Mouse (Mus musculus): ENCODE data around the gene Pip5kl1.

Gene Pip5kl1

GRCm38 (mm10) chr2:32547964-32548739, 26.4 kb upstream of the Pip5kl1 start:
- no peak for DNase-seq (ENCODE audit: low spot score in 2 of 2)

- no peak for DNase-seq (ENCODE audit: low spot score in 2 of 2)
Measured at GRCm38 (mm10) chr2:32549171-32549570, 25.4 kb upstream of the Pip5kl1 start.

- DNase-seq (ENCODE audit: low spot score in 2 of 2), result peak; percentile 43 to 52
Measured at GRCm38 (mm10) chr2:32549764-32550163, 24.8 kb upstream of the Pip5kl1 start.

- DNase-seq (ENCODE audit: low spot score in 2 of 2), result no peak
Measured at GRCm38 (mm10) chr2:32551236-32551635, 23.4 kb upstream of the Pip5kl1 start.

- no peak for DNase-seq (ENCODE audit: low spot score in 2 of 2)
Measured at GRCm38 (mm10) chr2:32553592-32554148, 20.9 kb upstream of the Pip5kl1 start.

GRCm38 (mm10) chr2:32555484-32555883, 19.1 kb upstream of the Pip5kl1 start:
- no peak for DNase-seq (ENCODE audit: low spot score in 2 of 2)

- no peak for DNase-seq (ENCODE audit: low spot score in 2 of 2)
Measured at GRCm38 (mm10) chr2:32556019-32556418, 18.6 kb upstream of the Pip5kl1 start.

GRCm38 (mm10) chr2:32559570-32559969, 15.0 kb upstream of the Pip5kl1 start:
- DNase-seq (ENCODE audit: low spot score in 2 of 2), result peak; percentile 64 to 79

GRCm38 (mm10) chr2:32566536-32567063, 8.0 kb upstream of the Pip5kl1 start:
- DNase-seq (ENCODE audit: low spot score in 2 of 2), result peak; percentile 62 to 76

- DNase-seq (ENCODE audit: low spot score in 2 of 2), result no peak
Measured at GRCm38 (mm10) chr2:32568149-32568548, 6.4 kb upstream of the Pip5kl1 start.

- no peak for DNase-seq (ENCODE audit: low spot score in 2 of 2)
Measured at GRCm38 (mm10) chr2:32568941-32569340, 5.7 kb upstream of the Pip5kl1 start.

GRCm38 (mm10) chr2:32570698-32571494, 3.7 kb upstream of the Pip5kl1 start, which contains the start of gene Dpm2:
TSS of gene Dpm2 (plus strand) at chr2:32570858.
- DNase-seq (ENCODE audit: low spot score in 2 of 2), result peak; percentile 95 to 97

GRCm38 (mm10) chr2:32572196-32572595, 2.4 kb upstream of the Pip5kl1 start:
- DNase-seq (ENCODE audit: low spot score in 2 of 2), result no peak

- DNase-seq (ENCODE audit: low spot score in 2 of 2), result peak; percentile 83 to 84
Measured at GRCm38 (mm10) chr2:32574901-32575585, 446 bp downstream of the Pip5kl1 start.

GRCm38 (mm10) chr2:32575586-32576160, 1.1 kb downstream of the Pip5kl1 start, which contains the start of gene 9430097D07Rik:
TSS of gene 9430097D07Rik (minus strand) at chr2:32575684.
- DNase-seq (ENCODE audit: low spot score in 2 of 2), result peak; percentile 88 to 89

- no peak for DNase-seq (ENCODE audit: low spot score in 2 of 2)
Measured at GRCm38 (mm10) chr2:32576532-32576931, 1.9 kb downstream of the Pip5kl1 start.

GRCm38 (mm10) chr2:32578146-32579046, 3.8 kb downstream of the Pip5kl1 start:
- peak; percentile 60 to 63 for DNase-seq (ENCODE audit: low spot score in 2 of 2)

- peak; percentile 81 to 87 for DNase-seq (ENCODE audit: low spot score in 2 of 2)
Measured at GRCm38 (mm10) chr2:32581450-32582095, 7.0 kb downstream of the Pip5kl1 start.
